Mouse (Mus musculus): Measurements from ENCODE around the gene Minos1. TPM values are rescaled to one million over a fixed set of nuclear protein-coding genes. Genes with fewer than 3 reads are reported as not detected.

Gene Minos1
- polyA plus RNA-seq, 1 experiment from 2014 or later = 378 TPM

DNA sequence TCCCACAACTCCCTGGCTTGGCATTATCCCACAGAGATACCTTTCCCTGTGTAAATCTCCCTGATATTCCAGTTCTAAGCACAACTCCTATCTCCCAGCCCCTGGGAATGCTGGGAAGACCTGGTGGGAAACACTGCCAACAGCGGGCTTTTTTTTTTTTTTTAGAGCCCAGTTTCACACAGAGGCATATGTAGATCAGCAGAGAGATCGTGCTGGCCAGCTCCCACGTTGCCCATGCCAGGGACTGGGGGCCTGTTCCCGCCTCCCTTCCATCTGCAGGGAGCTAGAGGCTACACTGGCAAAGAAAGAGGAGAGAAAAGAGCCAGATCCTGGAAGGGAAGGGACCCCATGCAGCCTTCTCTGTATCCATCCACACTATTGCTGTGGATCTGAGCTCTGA lies 62.6 kb downstream of the Minos1 start:
- Histone ChIP-seq H3K4me1 (ENCODE audit: control insufficient read depth, insufficient read depth, low read depth, low read length) (no peaks in the 10 kb centered on the region), H3K4me3 (ENCODE audit: low read length) (no peak overlapping the region), H3K9me3 (ENCODE audit: control insufficient read depth, low read length) (0 out of 2 replicates have a peak, but pooled peaks cover 2% of the 10 kb centered on the region), H3K36me3 (ENCODE audit: control insufficient read depth, insufficient read depth, low read length) (no peaks in the 10 kb centered on the region), H3K9ac (ENCODE audit: low read depth, low read length) (no peak overlapping the region), H3K27ac (ENCODE audit: low read depth, low read length) (no peak overlapping the region), H3K4me2 (ENCODE audit: low read length) (no peak overlapping the region), H3K27me3 (replicated peaks; ENCODE audit: control insufficient read depth, insufficient read depth, low read length) (peaks cover 9% of the 10 kb centered on the region)
- ATAC-seq = no peak
- 28% methylated on average over 4 of the region's 4 CpGs for WGBS

DNA sequence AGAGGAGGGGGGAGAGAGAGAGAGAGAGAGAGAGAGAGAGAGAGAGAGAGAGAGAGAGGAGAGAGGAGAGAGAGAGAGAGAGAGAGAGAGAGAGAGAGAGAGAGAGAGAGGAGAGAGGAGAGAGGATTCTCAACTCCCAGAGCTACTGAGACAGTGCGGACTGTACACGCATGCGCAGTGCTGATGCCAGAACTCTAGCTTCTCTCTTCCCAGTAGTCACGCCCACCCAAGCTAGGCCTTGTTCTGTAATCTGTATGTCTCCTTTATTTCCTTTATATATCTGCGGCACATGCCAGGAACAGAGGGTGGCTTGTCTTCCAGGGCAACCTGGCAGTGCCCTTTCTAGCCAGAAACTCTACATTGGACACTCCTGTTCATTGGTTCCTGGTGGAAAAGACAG lies 66.1 kb downstream of the Minos1 start:
- Histone ChIP-seq H3K4me2 (ENCODE audit: low read length) (no peak overlapping the region), H3K9ac (ENCODE audit: low read depth, low read length) (no peak overlapping the region), H3K4me1 (ENCODE audit: control insufficient read depth, insufficient read depth, low read depth, low read length) (no peaks in the 10 kb centered on the region), H3K36me3 (ENCODE audit: control insufficient read depth, insufficient read depth, low read length) (no peaks in the 10 kb centered on the region), H3K27me3 (replicated peaks; ENCODE audit: control insufficient read depth, insufficient read depth, low read length) (peaks cover 3% of the 10 kb centered on the region; the same call in 1 of the 2 replicates), H3K27ac (ENCODE audit: low read depth, low read length) (no peak overlapping the region), H3K4me3 (ENCODE audit: low read length) (no peak overlapping the region), H3K9me3 (ENCODE audit: control insufficient read depth, low read length) (0 out of 2 replicates have a peak, but pooled peaks cover 2% of the 10 kb centered on the region)
- ATAC-seq = no peak
- 91% methylated on average over 5 of the region's 5 CpGs for WGBS

DNA sequence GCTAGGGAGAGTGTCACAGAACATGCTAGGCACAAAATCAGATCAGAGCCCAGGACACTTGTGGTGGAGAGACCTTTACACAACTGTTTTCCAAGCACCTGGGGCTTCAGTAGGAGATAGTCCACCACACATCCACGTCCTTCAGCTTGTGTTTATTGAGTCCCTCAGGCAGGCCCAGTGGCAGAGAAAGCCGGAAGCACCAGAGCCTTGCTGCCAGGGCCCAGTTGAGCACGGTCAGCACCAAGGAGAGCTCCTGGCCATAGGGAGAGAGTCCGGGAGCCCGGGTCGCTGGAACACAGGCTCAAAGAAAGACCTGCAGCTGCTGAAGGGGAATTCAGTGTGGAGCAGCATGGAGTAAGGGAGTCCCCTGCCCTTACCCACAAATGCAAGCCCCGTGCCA lies 71.3 kb downstream of the Minos1 start:
- H3K4me3 ChIP-seq (ENCODE audit: low read length) = no peak overlapping the region
- peaks cover 9% of the 10 kb centered on the region for H3K27me3 ChIP-seq (replicated peaks; ENCODE audit: control insufficient read depth, insufficient read depth, low read length)
- H3K36me3 ChIP-seq (ENCODE audit: control insufficient read depth, insufficient read depth, low read length) = no peaks in the 10 kb centered on the region
- H3K9me3 ChIP-seq (ENCODE audit: control insufficient read depth, low read length) = no peaks in the 10 kb centered on the region
- ATAC-seq = no peak
- H3K9ac ChIP-seq (ENCODE audit: low read depth, low read length) = no peak overlapping the region
- peaks cover 9% of the 10 kb centered on the region for H3K4me1 ChIP-seq (ENCODE audit: control insufficient read depth, insufficient read depth, low read depth, low read length)
- H3K4me2 ChIP-seq (ENCODE audit: low read length) = no peak overlapping the region
- H3K27ac ChIP-seq (ENCODE audit: low read depth, low read length) = no peak overlapping the region
- WGBS = 9% methylated on average over 7 of the region's 7 CpGs

DNA sequence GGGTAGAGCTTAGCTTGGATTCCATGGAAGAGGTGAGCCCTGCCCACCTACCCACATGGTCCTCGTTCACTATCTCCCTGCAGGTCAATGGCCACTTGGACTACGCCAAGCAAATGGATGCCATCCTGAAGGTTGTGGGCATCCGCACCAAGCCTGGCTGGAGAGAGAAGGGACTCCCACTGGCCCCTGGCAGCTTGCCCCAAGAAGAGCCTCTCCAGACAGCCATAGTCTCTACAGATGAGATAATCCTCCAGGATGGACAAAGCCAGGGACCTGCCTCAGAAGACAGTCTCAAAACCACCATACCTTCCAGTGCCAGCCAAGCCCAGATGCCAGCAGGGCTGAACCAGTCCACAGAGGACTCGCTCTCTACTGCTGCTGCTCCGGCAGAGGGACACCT lies 72.9 kb downstream of the Minos1 start:
- peaks cover 9% of the 10 kb centered on the region for H3K27me3 ChIP-seq (replicated peaks; ENCODE audit: control insufficient read depth, insufficient read depth, low read length)
- ATAC-seq = no peak

DNA sequence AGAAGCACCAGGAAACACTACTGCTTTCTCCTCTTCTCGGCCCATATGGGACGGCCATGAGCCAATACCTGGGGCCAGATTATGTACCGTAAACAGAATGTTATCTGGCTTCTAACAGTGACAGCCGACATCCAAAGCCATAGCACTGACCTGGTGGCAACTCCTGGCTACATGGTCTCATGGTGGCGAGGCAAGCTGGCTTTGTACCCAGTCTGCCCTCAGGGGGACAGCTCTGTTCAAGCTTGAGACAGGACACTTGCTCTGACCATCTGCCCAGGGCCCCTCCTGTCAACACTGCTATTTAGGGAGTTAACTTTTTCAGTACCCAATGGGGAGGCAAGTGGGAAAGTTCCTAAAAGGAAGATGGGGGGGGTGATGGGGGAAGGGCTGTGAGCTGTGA lies 73.6 kb downstream of the Minos1 start:
- Histone ChIP-seq H3K9ac (ENCODE audit: low read depth, low read length) (no peak overlapping the region), H3K4me2 (ENCODE audit: low read length) (no peak overlapping the region), H3K4me3 (ENCODE audit: low read length) (no peak overlapping the region), H3K27me3 (replicated peaks; ENCODE audit: control insufficient read depth, insufficient read depth, low read length) (peaks cover 9% of the 10 kb centered on the region), H3K9me3 (ENCODE audit: control insufficient read depth, low read length) (no peaks in the 10 kb centered on the region), H3K4me1 (ENCODE audit: control insufficient read depth, insufficient read depth, low read depth, low read length) (peaks cover 20% of the 10 kb centered on the region), H3K27ac (ENCODE audit: low read depth, low read length) (no peak overlapping the region), H3K36me3 (ENCODE audit: control insufficient read depth, insufficient read depth, low read length) (no peaks in the 10 kb centered on the region)
- ATAC-seq = no peak
- 68% methylated on average over 5 of the region's 5 CpGs for WGBS

More for the DNA sequence above, 72.9 kb downstream of the Minos1 start:
- Histone ChIP-seq H3K4me1 (ENCODE audit: control insufficient read depth, insufficient read depth, low read depth, low read length) (peaks cover 17% of the 10 kb centered on the region), H3K9ac (ENCODE audit: low read depth, low read length) (no peak overlapping the region), H3K9me3 (ENCODE audit: control insufficient read depth, low read length) (no peaks in the 10 kb centered on the region), H3K36me3 (ENCODE audit: control insufficient read depth, insufficient read depth, low read length) (no peaks in the 10 kb centered on the region), H3K27ac (ENCODE audit: low read depth, low read length) (no peak overlapping the region), H3K4me2 (ENCODE audit: low read length) (no peak overlapping the region), H3K4me3 (ENCODE audit: low read length) (no peak overlapping the region)
- WGBS = 87% methylated on average over 5 of the region's 5 CpGs

DNA sequence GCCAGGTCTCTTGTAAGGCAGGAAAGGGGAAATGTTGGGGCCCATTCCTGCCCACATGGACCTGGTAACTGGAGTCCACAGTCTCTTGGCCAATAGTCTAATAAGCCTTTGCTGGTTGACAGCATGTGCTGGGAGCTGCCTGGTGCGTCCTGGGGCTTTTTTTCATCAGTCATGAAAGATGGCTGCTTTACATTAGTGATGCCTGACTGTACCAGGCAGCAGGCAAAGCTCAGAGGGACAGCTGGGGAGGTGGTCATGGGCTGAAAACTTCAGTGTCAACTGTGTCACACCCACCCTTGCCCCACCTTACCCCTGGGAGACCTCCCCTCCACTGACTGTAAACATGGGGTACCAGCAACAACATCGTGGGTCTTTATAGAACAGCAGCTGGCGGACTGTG lies 75.2 kb downstream of the Minos1 start:
- no peak overlapping the region for H3K4me3 ChIP-seq (ENCODE audit: low read length)
- peak overlapping the region; percentile 37; the same call in 1 of the 2 replicates for H3K27ac ChIP-seq (ENCODE audit: low read depth, low read length)
- no peak overlapping the region for H3K9ac ChIP-seq (ENCODE audit: low read depth, low read length)
- no peaks in the 10 kb centered on the region for H3K9me3 ChIP-seq (ENCODE audit: control insufficient read depth, low read length)
- H3K36me3 ChIP-seq (ENCODE audit: control insufficient read depth, insufficient read depth, low read length) = no peaks in the 10 kb centered on the region
- 0 out of 2 replicates have a peak, but pooled peaks have one; percentile 5 for ATAC-seq
- WGBS = 51% methylated on average over 3 of the region's 3 CpGs
- H3K4me2 ChIP-seq (ENCODE audit: low read length) = no peak overlapping the region
- peaks cover 20% of the 10 kb centered on the region for H3K4me1 ChIP-seq (ENCODE audit: control insufficient read depth, insufficient read depth, low read depth, low read length)
- peaks cover 9% of the 10 kb centered on the region for H3K27me3 ChIP-seq (replicated peaks; ENCODE audit: control insufficient read depth, insufficient read depth, low read length)

DNA sequence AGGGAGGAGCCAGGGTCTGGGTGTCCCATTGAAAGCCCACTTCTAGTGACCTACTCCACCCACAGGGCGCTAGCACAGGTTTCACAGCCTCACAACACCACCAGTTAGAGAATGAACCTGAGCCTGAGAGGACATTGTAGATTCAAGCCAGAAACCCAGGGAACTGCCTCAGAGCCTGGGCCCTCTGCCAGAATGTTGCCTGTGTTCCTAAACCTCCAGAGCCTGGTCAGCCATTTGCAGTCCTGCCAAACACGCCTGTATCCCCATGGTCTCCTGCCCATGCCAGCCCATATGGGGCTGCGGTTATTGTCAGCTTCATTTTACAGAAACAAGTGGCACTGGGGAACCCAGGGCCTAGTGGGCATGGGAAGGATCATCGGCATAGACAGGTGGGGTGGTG lies 75.6 kb downstream of the Minos1 start:
- Histone ChIP-seq H3K9me3 (ENCODE audit: control insufficient read depth, low read length) (no peaks in the 10 kb centered on the region), H3K36me3 (ENCODE audit: control insufficient read depth, insufficient read depth, low read length) (no peaks in the 10 kb centered on the region), H3K27ac (ENCODE audit: low read depth, low read length) (peak overlapping the region; percentile 39; the same call in 1 of the 2 replicates), H3K9ac (ENCODE audit: low read depth, low read length) (no peak overlapping the region), H3K27me3 (replicated peaks; ENCODE audit: control insufficient read depth, insufficient read depth, low read length) (peaks cover 9% of the 10 kb centered on the region), H3K4me2 (ENCODE audit: low read length) (no peak overlapping the region), H3K4me3 (ENCODE audit: low read length) (no peak overlapping the region), H3K4me1 (ENCODE audit: control insufficient read depth, insufficient read depth, low read depth, low read length) (peaks cover 20% of the 10 kb centered on the region)
- whole genome bisulfite sequencing = 63% methylated on average over 4 of the region's 4 CpGs
- peak; percentile 25 for ATAC-seq

DNA sequence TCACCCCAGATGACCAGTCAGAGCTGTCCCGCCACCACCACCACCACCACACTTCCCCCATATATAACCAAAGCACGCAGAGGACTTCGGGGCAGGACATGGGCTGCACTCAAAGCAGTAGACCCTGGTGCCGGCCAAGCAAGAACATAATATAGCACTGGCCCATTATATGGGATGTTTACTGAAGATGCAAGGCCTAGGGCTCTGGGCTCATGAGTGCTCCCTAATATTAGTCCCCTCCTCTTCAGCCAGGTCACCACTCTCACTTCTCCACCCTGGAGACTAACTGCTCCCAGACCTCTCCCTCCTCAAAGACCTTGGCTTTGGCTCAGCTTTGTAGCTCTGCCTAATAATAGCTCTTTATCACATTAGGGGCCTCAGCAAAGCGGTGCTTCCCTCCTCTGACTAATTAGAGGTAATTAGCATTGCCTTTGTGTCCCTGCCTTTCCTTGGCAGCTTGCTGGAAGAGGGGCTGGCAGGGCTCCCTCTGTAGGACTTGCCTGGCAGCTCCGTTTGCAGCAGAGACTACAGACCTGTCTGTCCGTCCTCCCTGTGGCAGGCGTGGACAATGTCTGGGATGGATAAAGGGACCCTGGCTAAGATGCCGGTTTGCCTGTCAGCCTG lies 76.5 kb downstream of the Minos1 start:
- Histone ChIP-seq H3K27ac (ENCODE audit: low read depth, low read length) (peak overlapping the region; percentile 59), H3K27me3 (replicated peaks; ENCODE audit: control insufficient read depth, insufficient read depth, low read length) (peaks cover 9% of the 10 kb centered on the region), H3K4me2 (ENCODE audit: low read length) (no peak overlapping the region), H3K4me1 (ENCODE audit: control insufficient read depth, insufficient read depth, low read depth, low read length) (peaks cover 20% of the 10 kb centered on the region), H3K9ac (ENCODE audit: low read depth, low read length) (no peak overlapping the region; the same call in 1 of the 2 replicates), H3K36me3 (ENCODE audit: control insufficient read depth, insufficient read depth, low read length) (no peaks in the 10 kb centered on the region), H3K4me3 (ENCODE audit: low read length) (no peak overlapping the region), H3K9me3 (ENCODE audit: control insufficient read depth, low read length) (no peaks in the 10 kb centered on the region)
- ATAC-seq = peak; percentile 82
- 38% methylated on average over 9 of the region's 9 CpGs for WGBS

DNA sequence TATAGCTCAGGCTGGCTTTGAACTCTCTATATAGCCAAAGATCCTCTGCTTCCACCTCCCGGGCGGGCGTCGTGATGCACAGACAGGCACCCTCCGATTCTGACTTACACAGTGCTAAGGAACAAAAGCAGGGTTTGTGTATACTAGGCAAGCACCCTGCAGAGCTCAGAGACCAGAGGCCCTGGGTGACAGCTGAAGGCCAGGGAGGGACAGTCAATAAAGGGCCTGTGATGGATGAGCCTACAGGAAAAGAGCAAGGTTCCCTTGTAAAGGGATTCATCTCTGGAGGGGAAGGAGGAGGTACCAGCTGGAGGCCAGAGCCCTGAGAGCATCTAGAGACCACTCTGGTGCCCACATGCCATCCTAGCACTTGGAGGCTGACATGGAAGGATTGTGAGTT lies 77.5 kb downstream of the Minos1 start:
- Histone ChIP-seq H3K4me3 (ENCODE audit: low read length) (no peak overlapping the region), H3K4me1 (ENCODE audit: control insufficient read depth, insufficient read depth, low read depth, low read length) (peaks cover 20% of the 10 kb centered on the region), H3K27ac (ENCODE audit: low read depth, low read length) (no peak overlapping the region), H3K4me2 (ENCODE audit: low read length) (no peak overlapping the region), H3K9ac (ENCODE audit: low read depth, low read length) (no peak overlapping the region), H3K27me3 (replicated peaks; ENCODE audit: control insufficient read depth, insufficient read depth, low read length) (peaks cover 6% of the 10 kb centered on the region), H3K36me3 (ENCODE audit: control insufficient read depth, insufficient read depth, low read length) (no peaks in the 10 kb centered on the region), H3K9me3 (ENCODE audit: control insufficient read depth, low read length) (no peaks in the 10 kb centered on the region)
- WGBS = 32% methylated on average over 5 of the region's 5 CpGs
- ATAC-seq = no peak

Measured in hindbrain, embryonic 16.5 days (tissue).